Mouse (Mus musculus): ENCODE data around the gene Sulf2. TPM values are rescaled to one million over a fixed set of nuclear protein-coding genes. Genes with fewer than 3 reads are reported as not detected.
"Not testable (repeated sequence)": the region's sequence is repeated elsewhere in the genome, so short reads cannot be mapped to it uniquely, and the experiment has no call there.

Sulf2 gene
- polyA plus RNA-seq, 1 experiment: 18.6 TPM

GRCm38 (mm10) chr2:166088991-166089390 is 66.5 kb downstream of the Sulf2 start:
- H3K36me3 ChIP-seq (ENCODE audit: control insufficient read depth, insufficient read depth, low read length): no peaks in the 10 kb centered on the region
- peaks cover 7% of the 10 kb centered on the region for H3K4me1 ChIP-seq (ENCODE audit: control insufficient read depth, insufficient read depth, low read length)
- TF ChIP-seq POLR2A (IDR thresholded peaks at IDR 0.05; ENCODE audit: low read depth, low read length): no peak
- TF ChIP-seq CTCF (conservative IDR thresholded peaks at IDR 0.05; ENCODE audit: insufficient read depth, insufficient read length, low read depth, low read length): no peak
- no peak overlapping the region for H3K4me3 ChIP-seq (ENCODE audit: insufficient read depth, low read depth, low read length)
- 93% methylated on average over 9 of the region's 9 CpGs for WGBS
- H3K27ac ChIP-seq (ENCODE audit: insufficient read depth, low read depth, low read length): no peak overlapping the region
- no peaks in the 10 kb centered on the region for H3K27me3 ChIP-seq (replicated peaks; ENCODE audit: control insufficient read depth, insufficient read depth, low read length)
- DNase-seq: no peak

- Histone ChIP-seq H3K36me3 (ENCODE audit: control insufficient read depth, insufficient read depth, low read length) (no peaks in the 10 kb centered on the region), H3K27ac (ENCODE audit: insufficient read depth, low read depth, low read length) (peak overlapping the region; percentile 4; the same call in 1 of the 2 replicates), H3K4me1 (ENCODE audit: control insufficient read depth, insufficient read depth, low read length) (peaks cover 7% of the 10 kb centered on the region), H3K27me3 (replicated peaks; ENCODE audit: control insufficient read depth, insufficient read depth, low read length) (no peaks in the 10 kb centered on the region), H3K4me3 (ENCODE audit: insufficient read depth, low read depth, low read length) (no peak overlapping the region)
- peak; percentile 68 for DNase-seq
- TF ChIP-seq POLR2A (IDR thresholded peaks at IDR 0.05; ENCODE audit: low read depth, low read length) (no peak), CTCF (conservative IDR thresholded peaks at IDR 0.05; ENCODE audit: insufficient read depth, insufficient read length, low read depth, low read length) (no peak)
- 66% methylated on average over 29 of the region's 29 CpGs for WGBS
These were observed 68.8 kb downstream of the Sulf2 start for GRCm38 (mm10) chr2:166086457-166087233.

GRCm38 (mm10) chr2:166085780-166086179 is 69.7 kb downstream of the Sulf2 start:
- Histone ChIP-seq H3K4me3 (ENCODE audit: insufficient read depth, low read depth, low read length) (no peak overlapping the region), H3K27me3 (replicated peaks; ENCODE audit: control insufficient read depth, insufficient read depth, low read length) (no peaks in the 10 kb centered on the region), H3K27ac (ENCODE audit: insufficient read depth, low read depth, low read length) (no peak overlapping the region), H3K36me3 (ENCODE audit: control insufficient read depth, insufficient read depth, low read length) (no peaks in the 10 kb centered on the region), H3K4me1 (ENCODE audit: control insufficient read depth, insufficient read depth, low read length) (peaks cover 10% of the 10 kb centered on the region)
- TF ChIP-seq POLR2A (IDR thresholded peaks at IDR 0.05; ENCODE audit: low read depth, low read length) (no peak), CTCF (conservative IDR thresholded peaks at IDR 0.05; ENCODE audit: insufficient read depth, insufficient read length, low read depth, low read length) (no peak)
- DNase-seq: no peak
- 61% methylated on average over 10 of the region's 10 CpGs for WGBS

- peak; percentile 68 for TF ChIP-seq CTCF (conservative IDR thresholded peaks at IDR 0.05; ENCODE audit: insufficient read depth, insufficient read length, low read depth, low read length)
- H3K27me3 ChIP-seq (replicated peaks; ENCODE audit: control insufficient read depth, insufficient read depth, low read length); H3K4me3 ChIP-seq (ENCODE audit: insufficient read depth, low read depth, low read length); H3K27ac ChIP-seq (ENCODE audit: insufficient read depth, low read depth, low read length); H3K36me3 ChIP-seq (ENCODE audit: control insufficient read depth, insufficient read depth, low read length): not testable (repeated sequence)
- WGBS: 36% methylated on average over 6 of the region's 6 CpGs
- peak; percentile 67 for DNase-seq
- peaks cover 17% of the 10 kb centered on the region for H3K4me1 ChIP-seq (ENCODE audit: control insufficient read depth, insufficient read depth, low read length)
These were observed 70.5 kb downstream of the Sulf2 start for GRCm38 (mm10) chr2:166084964-166085363.

GRCm38 (mm10) chr2:166084111-166084510 is 71.4 kb downstream of the Sulf2 start:
- 85% methylated on average over 7 of the region's 7 CpGs for WGBS
- Histone ChIP-seq H3K4me3 (ENCODE audit: insufficient read depth, low read depth, low read length) (no peak overlapping the region), H3K27me3 (replicated peaks; ENCODE audit: control insufficient read depth, insufficient read depth, low read length) (no peaks in the 10 kb centered on the region), H3K4me1 (ENCODE audit: control insufficient read depth, insufficient read depth, low read length) (peaks cover 21% of the 10 kb centered on the region), H3K36me3 (ENCODE audit: control insufficient read depth, insufficient read depth, low read length) (no peaks in the 10 kb centered on the region), H3K27ac (ENCODE audit: insufficient read depth, low read depth, low read length) (no peak overlapping the region)
- no peak for TF ChIP-seq POLR2A (IDR thresholded peaks at IDR 0.05; ENCODE audit: low read depth, low read length)
- no peak for TF ChIP-seq CTCF (conservative IDR thresholded peaks at IDR 0.05; ENCODE audit: insufficient read depth, insufficient read length, low read depth, low read length)
- DNase-seq: no peak

GRCm38 (mm10) chr2:166083542-166084031 is 71.9 kb downstream of the Sulf2 start:
- Histone ChIP-seq H3K27me3 (replicated peaks; ENCODE audit: control insufficient read depth, insufficient read depth, low read length) (no peaks in the 10 kb centered on the region), H3K27ac (ENCODE audit: insufficient read depth, low read depth, low read length) (no peak overlapping the region), H3K4me1 (ENCODE audit: control insufficient read depth, insufficient read depth, low read length) (peaks cover 21% of the 10 kb centered on the region), H3K36me3 (ENCODE audit: control insufficient read depth, insufficient read depth, low read length) (no peaks in the 10 kb centered on the region), H3K4me3 (ENCODE audit: insufficient read depth, low read depth, low read length) (no peak overlapping the region)
- no peak for TF ChIP-seq POLR2A (IDR thresholded peaks at IDR 0.05; ENCODE audit: low read depth, low read length)
- WGBS: 82% methylated on average over 9 of the region's 9 CpGs
- no peak for DNase-seq

GRCm38 (mm10) chr2:166082661-166083060 is 72.8 kb downstream of the Sulf2 start:
- no peaks in the 10 kb centered on the region for H3K27me3 ChIP-seq (replicated peaks; ENCODE audit: control insufficient read depth, insufficient read depth, low read length)
- H3K27ac ChIP-seq (ENCODE audit: insufficient read depth, low read depth, low read length): no peak overlapping the region
- 93% methylated on average over 10 of the region's 10 CpGs for WGBS
- H3K36me3 ChIP-seq (ENCODE audit: control insufficient read depth, insufficient read depth, low read length): no peaks in the 10 kb centered on the region
- TF ChIP-seq POLR2A (IDR thresholded peaks at IDR 0.05; ENCODE audit: low read depth, low read length) (no peak), CTCF (conservative IDR thresholded peaks at IDR 0.05; ENCODE audit: insufficient read depth, insufficient read length, low read depth, low read length) (no peak)
- DNase-seq: no peak
- H3K4me3 ChIP-seq (ENCODE audit: insufficient read depth, low read depth, low read length): no peak overlapping the region
- peaks cover 21% of the 10 kb centered on the region for H3K4me1 ChIP-seq (ENCODE audit: control insufficient read depth, insufficient read depth, low read length)
